9 mouse cellular contexts compared by ENCODE assay signal in the genomic region with DNA sequence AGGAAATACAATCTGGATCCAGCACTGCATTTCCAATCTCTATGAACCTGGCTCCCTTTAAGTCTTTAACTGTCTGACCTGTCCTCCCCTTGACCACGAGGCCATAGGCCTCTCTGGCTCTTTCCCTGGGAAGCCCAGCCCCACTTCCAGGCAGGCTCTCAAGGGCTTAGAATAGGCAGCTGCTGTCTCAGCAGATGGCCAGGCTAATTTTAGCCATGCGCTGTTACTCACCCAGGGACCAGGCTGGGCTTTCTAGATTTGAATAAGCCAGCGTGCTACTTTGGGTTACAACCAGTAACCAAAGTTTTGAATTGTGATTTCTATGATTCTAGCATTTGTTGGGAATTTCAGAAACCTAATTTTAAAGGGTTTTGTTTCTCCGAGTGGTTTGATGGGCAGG. TPM values are rescaled to one million over a fixed set of nuclear protein-coding genes. Genes with fewer than 3 reads are reported as not detected.
DNase-seq lines count a peak whose midpoint lies in the region; ATAC-seq lines count a peak whose summit lies in the region.
"Had no signal": no experiment of that assay in that cellular context is flagged by ENCODE, and none has a peak within 500 bp of the region (broad histone marks: within the 10 kb centered on the region; RNA-seq: fewer than 3 reads in every experiment).

No protein-coding gene starts in this region.

- H3K9ac ChIP-seq in heart, embryonic 14.5 days (ENCODE audit: low read length) = no peak overlapping the region
- H3K9ac ChIP-seq: neural tube, embryonic 13.5 days had no signal

- H3K4me1 ChIP-seq in heart, embryonic 14.5 days (ENCODE audit: control insufficient read depth in 2 of 2, insufficient read depth in 2 of 2, low read length in 2 of 2) = peaks cover 22 to 28% of the 10 kb centered on the region in 2 experiments
- H3K4me1 ChIP-seq: neural tube, embryonic 13.5 days had no signal

- peak; percentile 20 for DNase-seq in lung, postnatal 10 days
- no peak for DNase-seq in lung, postnatal 14 days
- peak; percentile 82 to 86 for DNase-seq in cerebellum, postnatal 25 days
- DNase-seq in left cerebral cortex, postnatal 14 days (ENCODE audit: low spot score in 2 of 2) = peak; percentile 83
- DNase-seq in thymus, adult 18-20 months = no peak
- DNase-seq in T-cell, adult 2 months (ENCODE audit: low spot score) = no peak

- H3K27me3 ChIP-seq in heart, embryonic 14.5 days (ENCODE audit: control insufficient read depth, insufficient read depth, low read length) = no peaks in the 10 kb centered on the region
- H3K27me3 ChIP-seq: neural tube, embryonic 13.5 days had no signal

- H3K27ac ChIP-seq in heart, embryonic 14.5 days (replicated peaks in 1 of 2; ENCODE audit: control insufficient read depth in 1 of 2, insufficient read depth in 1 of 2, low read depth in 2 of 2, low read length in 2 of 2) = peak overlapping the region; percentile 69 to 85
- H3K27ac ChIP-seq: neural tube, embryonic 13.5 days had no signal

- no peaks in the 10 kb centered on the region for H3K9me3 ChIP-seq in heart, embryonic 14.5 days (ENCODE audit: control insufficient read depth, low read length)
- H3K9me3 ChIP-seq: neural tube, embryonic 13.5 days had no signal

- peaks cover 30% of the 10 kb centered on the region for H3K36me3 ChIP-seq in heart, embryonic 14.5 days (ENCODE audit: control insufficient read depth, insufficient read depth, low read length)

- 32% methylated on average over 4 of the region's 4 CpGs for WGBS in heart, embryonic 14.5 days

- ATAC-seq in heart, embryonic 14.5 days (ENCODE audit: insufficient number of reproducible peaks, insufficient read depth, low FRiP score, low read depth) = peak; percentile 70; the same call in 1 of the 2 replicates
- ATAC-seq in monocyte, adult 5-6 weeks (replicated peaks; ENCODE audit: insufficient number of reproducible peaks, low FRiP score, low TSS enrichment, poor library complexity, severe bottlenecking) = no peak

- H3K4me2 ChIP-seq in heart, embryonic 14.5 days (ENCODE audit: low read length) = peak overlapping the region; percentile 32; the same call in 1 of the 2 replicates
- H3K4me2 ChIP-seq: neural tube, embryonic 13.5 days had no signal

- intact Hi-C loops in left cerebral cortex, postnatal 14 days (cut with DNase I) = no loop called here

- H3K4me3 ChIP-seq in heart, embryonic 14.5 days (ENCODE audit: control insufficient read depth in 1 of 2, insufficient read depth in 1 of 2, low read depth in 1 of 2, low read length in 2 of 2) = no peak overlapping the region
- H3K4me3 ChIP-seq: neural tube, embryonic 13.5 days had no signal

RNA-seq across cellular contexts. Expression of a gene that starts 35.9 kb away (rescaled TPM):
- 78.1 and 85.2 TPM in 2 replicates for polyA plus RNA-seq in heart, embryonic 14.5 days (2014; fragmentation: Nextera tagmentation; extraction: Ambion mirVana)
- 100 to 1,000 TPM; 102 to 109 TPM for total RNA-seq in left cerebral cortex, postnatal 14 days (2021)
- total RNA-seq in monocyte, adult 5-6 weeks (2017) = 58.1 to 70.1 TPM (median 61.4 TPM) in 3 replicates

RNA-seq across cellular contexts. Expression of a gene that starts 36.4 kb away (rescaled TPM):
- polyA plus RNA-seq in heart, embryonic 14.5 days (2014; fragmentation: Nextera tagmentation; extraction: Ambion mirVana) = 13.8 and 15.1 TPM in 2 replicates
- 1 to 10 TPM; 3.3 to 3.7 TPM for total RNA-seq in left cerebral cortex, postnatal 14 days (2021)
- total RNA-seq in monocyte, adult 5-6 weeks (2017) = 9.1 to 17.9 TPM (median 14.8 TPM) in 3 replicates

Comparison
In these comparisons a context has a peak if more than half of its experiments do, and no peak if none do; other contexts are left out.
1. DNase-seq: peak in lung, postnatal 10 days (single experiment), cerebellum, postnatal 25 days (2 of 2) and left cerebral cortex, postnatal 14 days (2 of 2); none in lung, postnatal 14 days (single experiment), thymus, adult 18-20 months (0 of 2) and T-cell, adult 2 months (single experiment).